Mouse (Mus musculus) gastrocnemius, postnatal 14 days (tissue): ENCODE data around the gene Tmem62. TPM values are rescaled to one million over a fixed set of nuclear protein-coding genes. Genes with fewer than 3 reads are reported as not detected.

ENCODE experiments used
- DNase-seq: peaks from one replicate; pipeline ENCODE4 v3.0.0; 2021; ENCODE audit warnings: mixed read lengths
- intact Hi-C: fragments of 180-260 bp; cut with DNase I; formaldehyde crosslinking; loops from one replicate; pipeline ENCODE4 v1.15.1; 2025; ENCODE audit warnings: low total_unique reads
- microRNA-seq, 2 experiments: library from miRNA; unstranded; fragments of <30 nt; microRNA quantifications; one replicate each; pipeline ENCODE4 v1.2.0; 2021
- total RNA-seq, 2 experiments: library from RNA; stranded (reverse); gene quantifications; 2 replicates each; pipeline ENCODE4 v1.2.3; 2021

The Tmem62 gene
- total RNA-seq, 2 experiments from 2014 or later, result 2.2 to 3.0 TPM

GRCm38 (mm10) chr2:121045653-121046052 is 68.8 kb downstream of the Tmem62 start:
- intact Hi-C loops, result no loop called here
- no peak for DNase-seq

- intact Hi-C loops, result no loop called here
- DNase-seq, result no peak
Observed at GRCm38 (mm10) chr2:121052176-121052575, 75.4 kb downstream of the Tmem62 start.

- DNase-seq, result no peak
- intact Hi-C loops, result no loop called here
Observed at GRCm38 (mm10) chr2:121054060-121054459, 77.2 kb downstream of the Tmem62 start.

GRCm38 (mm10) chr2:121055915-121056314 is 79.1 kb downstream of the Tmem62 start:
- intact Hi-C loops, result no loop called here
- DNase-seq, result no peak

Small RNA genes within 50 kb of the gene (microRNA-seq; reads per million reads assigned to microRNA genes)
- gene Gm44325, result 0 reads per million in 2 experiments

Other genes starting within 250 kb of the Tmem62 start
- gene Cdan1, start 126.9 kb upstream of the Tmem62 start, total RNA-seq, result 1 to 10 TPM; 5.0 to 5.8 TPM
- gene Ttbk2, start 126.4 kb upstream of the Tmem62 start, total RNA-seq, result 1 to 10 TPM; 7.8 to 8.6 TPM
- 10 to 100 TPM; 18.5 to 20.0 TPM for gene Ubr1, start 6.3 kb upstream of the Tmem62 start, total RNA-seq
- gene Ccndbp1, start 31.4 kb downstream of the Tmem62 start, total RNA-seq, result 10 to 100 TPM; 15.0 to 16.5 TPM
- not detected for gene Epb42, start 60.1 kb downstream of the Tmem62 start, total RNA-seq
- gene Tgm5, start 108.8 kb downstream of the Tmem62 start, total RNA-seq, result not detected
- gene Tgm7, start 132.8 kb downstream of the Tmem62 start, total RNA-seq, result not detected
- gene Adal, start 163.4 kb downstream of the Tmem62 start, total RNA-seq, result 10 to 100 TPM; 12.7 to 13.5 TPM
- 1 to 10 TPM; 4.6 to 4.7 TPM for gene Lcmt2, start 163.6 kb downstream of the Tmem62 start, total RNA-seq
- gene Tubgcp4, start 193.6 kb downstream of the Tmem62 start, total RNA-seq, result 1 to 10 TPM; 7.9 to 8.9 TPM
- gene Zscan29, start 194.1 kb downstream of the Tmem62 start, total RNA-seq, result 1 to 10 TPM; 4.5 to 5.1 TPM